Mouse (Mus musculus) E14TG2a.4 (cell line): ENCODE data around the gene Csf2.

Experiments
- CTCF ChIP-seq: conservative IDR thresholded peaks from 2 replicates; pipeline ENCODE4 v1.5.1; 2014; ENCODE audit warnings: low read length
- NANOG ChIP-seq: IDR thresholded peaks from 2 replicates; pipeline ENCODE4 v1.6.1; 2014; ENCODE audit warnings: borderline replicate concordance, low read length, mixed read lengths

- TF ChIP-seq CTCF (no peak), NANOG (no peak)
Observed at GRCm38 (mm10) chr11:54223637-54224474, 25.6 kb downstream of the Csf2 start.
